Mouse (Mus musculus) stomach, postnatal 0 days (tissue): ENCODE data around the gene S100a13. TPM values are rescaled to one million over a fixed set of nuclear protein-coding genes. Genes with fewer than 3 reads are reported as not detected.
A peak's percentile ranks its signal among the peaks of the same experiment; 100 is the strongest.

Experiments
- ATAC-seq: fragments of 200-750 bp; cut with Nextera tagmentation; 2 replicates; pipeline ENCODE4 v1.8.0; 2017; ENCODE audit not compliant: low FRiP score, low TSS enrichment
- DNase-seq: peaks from one replicate; pipeline ENCODE4 v3.0.0-alpha.2; 2016; ENCODE audit warnings: low spot score
- H3K27ac ChIP-seq: fragments of 300-500 bp; sonication (generic); replicated peaks from 2 replicates; pipeline ENCODE4 v1.5.1; 2014; ENCODE audit warnings: mild to moderate bottlenecking, control low read depth
- H3K27me3 ChIP-seq: fragments of 300-500 bp; sonication (generic); 2 replicates; pipeline ENCODE4 v1.6.1; 2014; ENCODE audit warnings: low read length; ENCODE audit not compliant: control insufficient read depth, insufficient read depth
- H3K36me3 ChIP-seq: fragments of 300-500 bp; sonication (generic); 2 replicates; pipeline ENCODE4 v1.6.1; 2014; ENCODE audit warnings: low read length, mixed read lengths; ENCODE audit not compliant: control insufficient read depth, insufficient read depth
- H3K4me1 ChIP-seq: fragments of 300-500 bp; sonication (generic); replicated peaks from 2 replicates; pipeline ENCODE4 v1.6.1; 2014; ENCODE audit warnings: antibody characterized with exemption; ENCODE audit not compliant: control insufficient read depth, insufficient read depth
- H3K4me2 ChIP-seq: fragments of 300-500 bp; sonication (generic); replicated peaks from 2 replicates; pipeline ENCODE4 v1.6.1; 2014; ENCODE audit warnings: low read depth, mild to moderate bottlenecking, control low read depth, moderate library complexity
- H3K4me3 ChIP-seq: fragments of 300-500 bp; sonication (generic); 2 replicates; pipeline ENCODE4 v1.5.1; 2014; ENCODE audit warnings: low read depth, low read length, control low read depth
- H3K9ac ChIP-seq: fragments of 300-500 bp; sonication (generic); 2 replicates; pipeline ENCODE4 v1.6.1; 2014; ENCODE audit warnings: mild to moderate bottlenecking, low read length, control low read depth, mixed read lengths
- H3K9me3 ChIP-seq: fragments of 300-500 bp; sonication (generic); 2 replicates; pipeline ENCODE4 v1.6.1; 2016; ENCODE audit warnings: low read length; ENCODE audit not compliant: control insufficient read depth
- CTCF ChIP-seq: IDR thresholded peaks from 2 replicates; pipeline ENCODE4 v1.5.1; 2016; ENCODE audit warnings: antibody characterized with exemption, low read depth, mild to moderate bottlenecking, moderate library complexity
- EP300 ChIP-seq: optimal IDR thresholded peaks from 2 replicates; pipeline ENCODE3; 2016; ENCODE audit warnings: antibody characterized with exemption
- WGBS: fragments of 180-500 bp; shearing (Covaris S2); extraction: QIAGEN DNeasy Blood & Tissue Kit; methylation state at CpG from one replicate; pipeline ENCODE4 v1.1.7; 2014; 5-methylcytosine and 5-hydroxymethylcytosine counted together
- polyA plus RNA-seq: library from polyadenylated mRNA; unstranded; fragments of >200 nt; fragmentation: Nextera tagmentation; extraction: Ambion mirVana; gene quantifications from 2 replicates; pipeline ENCODE4 v1.2.1, GENCODE M21; 2015

The S100a13 gene
- polyA plus RNA-seq, 1 experiment from 2014 or later: 73.6 TPM

DNA sequence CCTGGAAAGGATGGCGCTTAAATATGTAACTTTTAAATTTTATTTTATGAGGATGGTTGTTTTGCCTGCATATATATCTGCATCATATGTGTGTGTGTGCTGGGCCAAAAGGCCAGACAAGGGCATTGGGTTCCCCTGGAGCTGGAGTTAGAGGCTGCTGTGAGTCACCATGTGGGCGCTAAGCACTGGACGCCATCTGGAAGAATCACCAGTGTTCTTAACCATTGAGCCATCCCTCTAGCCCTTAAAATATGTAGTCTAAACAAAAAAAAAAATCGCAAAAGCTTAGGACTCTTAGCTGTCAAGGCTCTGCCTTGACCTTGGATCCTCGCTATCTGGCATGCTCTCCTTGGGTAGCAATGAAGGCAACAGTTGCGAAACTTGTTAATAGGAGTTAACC, 25.7 kb upstream of the S100a13 start:
- Histone ChIP-seq H3K9ac (no peak overlapping the region), H3K4me3 (no peak overlapping the region), H3K4me2 (no peak overlapping the region), H3K36me3 (0 out of 2 replicates have a peak, but pooled peaks cover 4% of the 10 kb centered on the region), H3K9me3 (no peaks in the 10 kb centered on the region), H3K27ac (no peak overlapping the region), H3K4me1 (no peaks in the 10 kb centered on the region; the same call in 1 of the 2 replicates), H3K27me3 (no peaks in the 10 kb centered on the region)
- no peak for DNase-seq
- 80% methylated on average over 6 of the region's 6 CpGs for WGBS
- no peak for ATAC-seq
- no peak for TF ChIP-seq EP300

DNA sequence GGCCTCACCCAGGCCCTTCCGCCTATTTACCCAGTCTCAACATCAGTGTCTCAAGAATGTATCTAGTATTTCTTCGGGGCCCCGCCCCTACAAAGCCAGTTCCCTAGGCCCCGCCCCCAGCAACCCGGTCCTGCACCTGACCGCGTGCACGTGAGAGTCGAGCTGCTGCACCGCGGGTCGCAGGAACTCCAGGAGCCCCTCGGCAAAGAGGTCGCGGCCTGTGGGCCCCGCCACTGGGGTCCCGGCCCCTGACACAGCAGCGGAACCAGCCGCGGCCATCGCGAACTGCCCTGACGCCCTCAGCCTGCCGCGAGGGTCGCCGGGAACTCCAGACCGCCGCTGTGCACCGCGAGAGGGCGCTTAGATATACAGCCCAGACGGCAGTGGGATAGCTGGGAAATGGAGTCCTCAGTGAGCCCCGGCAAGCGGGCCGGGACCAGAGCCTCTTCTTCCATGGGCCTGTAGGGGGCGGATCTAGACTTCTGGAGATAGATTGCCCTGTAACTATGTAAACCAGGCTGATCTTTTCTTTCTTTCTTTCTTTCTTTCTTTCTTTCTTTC, 23.5 kb upstream of the S100a13 start, which contains the start of gene Snapin:
Snapin (minus strand) TSS at position 338 of the 561 bp plus-strand sequence.
- peak within 1 kb of the TSS; percentile 85 for H3K27ac ChIP-seq
- DNase-seq: peak; percentile 98
- ATAC-seq: peak; percentile 98

DNA sequence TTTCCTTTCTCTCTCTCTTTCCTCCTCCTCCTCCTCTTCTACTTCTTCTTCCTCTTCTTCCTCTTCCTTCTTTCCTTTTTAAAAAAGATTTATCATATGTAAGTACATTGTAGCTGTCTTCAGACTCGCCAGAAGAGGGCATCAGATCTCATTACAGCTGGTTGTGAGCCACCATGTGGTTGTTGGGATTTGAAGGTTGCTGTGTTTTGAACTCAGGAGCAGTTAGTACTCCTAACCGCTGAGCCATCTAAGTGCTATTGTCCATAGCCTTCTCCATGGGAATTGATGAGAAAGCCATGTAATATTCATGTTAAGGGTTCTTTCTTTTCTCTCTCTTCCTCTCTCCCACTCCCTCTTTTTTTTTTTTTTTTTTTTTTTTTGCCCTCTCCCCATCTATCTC, 22.9 kb upstream of the S100a13 start:
- H3K4me1 ChIP-seq: no peaks in the 10 kb centered on the region; the same call in 1 of the 2 replicates
- peak; percentile 27; the same call in 1 of the 2 replicates for ATAC-seq
- no peak overlapping the region for H3K4me3 ChIP-seq
- H3K27ac ChIP-seq: no peak overlapping the region
- no peak overlapping the region for H3K4me2 ChIP-seq
- no peak for DNase-seq
- TF ChIP-seq CTCF: peak; percentile 63
- no peak for TF ChIP-seq EP300
- H3K9ac ChIP-seq: no peak overlapping the region
- peaks cover 2% of the 10 kb centered on the region; the same call in 1 of the 2 replicates for H3K36me3 ChIP-seq
- WGBS: 38% methylated on average over 2 of the region's 2 CpGs
- H3K9me3 ChIP-seq: no peaks in the 10 kb centered on the region
- H3K27me3 ChIP-seq: no peaks in the 10 kb centered on the region

More for the DNA sequence above, 23.5 kb upstream of the S100a13 start, which contains the start of gene Snapin:
- TF ChIP-seq EP300: no peak
- TF ChIP-seq CTCF: peak; percentile 89
- Histone ChIP-seq H3K4me3 (peak within 1 kb of the TSS; percentile 64), H3K9me3 (no peaks in the 10 kb centered on the region), H3K9ac (peak within 1 kb of the TSS; percentile 87), H3K4me1 (no peaks in the 10 kb centered on the region; the same call in 1 of the 2 replicates), H3K27me3 (no peaks in the 10 kb centered on the region), H3K36me3 (peaks cover 2% of the 10 kb centered on the region; the same call in 1 of the 2 replicates), H3K4me2 (peak within 1 kb of the TSS; percentile 64)
- WGBS: under 1% methylated on average over 37 of the region's 37 CpGs

DNA sequence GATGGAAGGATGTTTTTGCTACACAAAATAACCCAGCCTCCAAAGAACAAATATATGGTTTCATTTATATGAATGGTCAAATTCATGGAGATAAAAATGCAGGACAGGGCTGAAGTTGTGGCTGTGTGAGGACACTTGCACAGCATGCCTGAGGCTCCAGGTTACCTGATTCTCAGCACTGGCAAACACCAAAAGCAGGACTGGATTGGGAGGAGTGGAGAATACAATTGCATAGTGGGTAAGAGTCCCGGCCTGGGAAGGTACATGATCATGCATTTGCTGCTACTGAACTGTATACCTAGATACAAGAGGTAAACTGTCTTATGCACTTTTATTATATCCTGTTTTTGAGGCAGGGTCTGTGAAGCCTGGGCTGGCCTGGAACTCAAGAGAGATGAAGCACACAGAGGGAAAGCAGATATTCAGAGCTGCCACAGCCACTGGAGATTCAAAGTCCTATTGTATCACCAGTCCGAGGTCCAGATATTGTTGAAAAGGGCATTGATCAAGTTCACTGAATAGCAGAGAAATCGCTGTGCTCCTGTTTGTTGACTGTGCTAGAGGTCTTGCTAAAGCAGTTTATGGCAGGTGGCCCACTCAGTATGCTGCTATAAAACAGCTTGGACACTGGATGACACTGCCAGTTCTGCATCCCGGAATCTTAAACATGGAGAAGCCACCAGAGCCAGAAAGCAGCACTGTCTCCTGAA, 20.2 kb upstream of the S100a13 start:
- Histone ChIP-seq H3K4me1 (no peaks in the 10 kb centered on the region; the same call in 1 of the 2 replicates), H3K4me3 (no peak overlapping the region), H3K27me3 (no peaks in the 10 kb centered on the region), H3K9me3 (no peaks in the 10 kb centered on the region), H3K9ac (no peak overlapping the region), H3K27ac (no peak overlapping the region), H3K4me2 (no peak overlapping the region), H3K36me3 (peaks cover 14% of the 10 kb centered on the region; the same call in 1 of the 2 replicates)
- WGBS: 40% methylated on average over 4 of the region's 4 CpGs
- DNase-seq: no peak
- no peak for ATAC-seq
- TF ChIP-seq EP300: no peak
- TF ChIP-seq CTCF: no peak

DNA sequence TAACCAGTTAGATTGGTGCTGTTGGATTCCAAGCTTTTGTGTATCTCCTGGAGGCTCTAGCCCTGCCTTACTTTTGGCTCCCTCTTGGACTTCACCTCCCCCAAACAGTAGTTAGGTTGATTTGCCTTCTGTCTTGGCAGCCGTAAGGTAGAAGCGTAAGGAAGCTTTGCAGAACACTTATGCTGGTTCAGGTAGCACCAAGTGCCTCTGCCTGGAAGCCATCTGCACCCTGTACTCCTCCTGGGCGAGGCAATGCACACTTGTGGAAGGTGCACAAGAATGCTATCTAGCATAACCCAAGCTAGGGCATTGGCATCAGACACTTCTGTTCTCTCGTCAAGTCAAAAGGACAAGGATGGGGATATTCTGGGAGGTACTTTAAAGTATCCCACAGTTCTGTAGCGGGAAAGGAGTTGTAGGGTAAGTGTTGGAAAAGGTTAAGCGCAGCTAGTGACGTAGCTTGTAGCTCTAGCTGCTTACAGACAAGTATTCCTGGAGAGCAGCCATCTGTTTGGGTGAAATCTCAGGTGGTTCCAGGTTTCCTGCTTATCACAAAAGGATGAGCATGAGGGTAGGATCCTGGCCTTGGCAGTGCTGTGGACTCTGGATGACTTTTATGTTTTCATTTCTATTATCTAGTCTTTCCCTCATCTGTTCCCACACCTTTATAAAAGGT, 18.2 kb upstream of the S100a13 start:
- Histone ChIP-seq H3K27ac (0 out of 2 replicates have a peak overlapping the region, but pooled peaks have one; percentile 9), H3K36me3 (peaks cover 15% of the 10 kb centered on the region; the same call in 1 of the 2 replicates), H3K27me3 (no peaks in the 10 kb centered on the region), H3K4me3 (no peak overlapping the region), H3K9ac (no peak overlapping the region), H3K4me2 (no peak overlapping the region), H3K9me3 (no peaks in the 10 kb centered on the region), H3K4me1 (no peaks in the 10 kb centered on the region)
- WGBS: 87% methylated on average over 7 of the region's 7 CpGs
- TF ChIP-seq CTCF (no peak), EP300 (no peak)
- ATAC-seq: no peak
- no peak for DNase-seq
